Mouse (Mus musculus) embryo, embryonic 11 days (tissue): ENCODE measurements around the gene Mapk8ip2.
"Not testable (repeated sequence)": the region's sequence is repeated elsewhere in the genome, so short reads cannot be mapped to it uniquely, and the experiment has no call there.

Experiments
- DNase-seq: peaks from one replicate; pipeline ENCODE4 v3.0.0-alpha.2; 2015

Gene Mapk8ip2

DNA sequence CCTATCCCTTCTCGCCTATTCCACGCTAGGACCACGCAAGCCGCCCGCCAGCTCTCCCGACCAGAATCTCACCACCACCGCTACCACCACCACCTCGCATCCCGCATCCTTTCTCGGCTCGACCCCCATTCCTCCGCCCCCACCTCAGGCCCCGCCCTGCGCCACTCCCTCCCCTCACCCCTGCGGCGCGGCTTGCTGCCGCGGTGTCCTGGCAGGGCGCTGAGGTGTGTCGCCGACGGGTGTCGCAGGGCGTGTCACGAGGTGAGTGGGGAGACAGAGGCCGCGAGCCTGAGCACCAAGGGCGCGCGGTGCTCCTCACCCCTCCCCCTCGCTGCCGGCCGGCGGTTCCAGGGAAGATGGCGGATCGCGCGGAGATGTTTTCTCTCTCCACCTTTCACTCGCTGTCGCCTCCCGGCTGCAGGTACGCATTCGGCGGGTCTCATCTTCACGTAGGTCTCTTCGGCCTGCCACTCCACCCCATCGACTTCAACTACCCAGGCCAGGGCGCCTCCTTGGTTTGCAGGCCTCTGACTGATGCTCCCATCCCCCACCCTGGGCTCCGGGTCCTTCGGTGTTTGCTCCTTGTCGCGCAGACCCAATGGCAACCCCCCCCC lies at the start of gene Mapk8ip2:
Mapk8ip2 (plus strand) TSS at position 49 of the 614 bp plus-strand sequence.
- peak; percentile 67 for DNase-seq

DNA sequence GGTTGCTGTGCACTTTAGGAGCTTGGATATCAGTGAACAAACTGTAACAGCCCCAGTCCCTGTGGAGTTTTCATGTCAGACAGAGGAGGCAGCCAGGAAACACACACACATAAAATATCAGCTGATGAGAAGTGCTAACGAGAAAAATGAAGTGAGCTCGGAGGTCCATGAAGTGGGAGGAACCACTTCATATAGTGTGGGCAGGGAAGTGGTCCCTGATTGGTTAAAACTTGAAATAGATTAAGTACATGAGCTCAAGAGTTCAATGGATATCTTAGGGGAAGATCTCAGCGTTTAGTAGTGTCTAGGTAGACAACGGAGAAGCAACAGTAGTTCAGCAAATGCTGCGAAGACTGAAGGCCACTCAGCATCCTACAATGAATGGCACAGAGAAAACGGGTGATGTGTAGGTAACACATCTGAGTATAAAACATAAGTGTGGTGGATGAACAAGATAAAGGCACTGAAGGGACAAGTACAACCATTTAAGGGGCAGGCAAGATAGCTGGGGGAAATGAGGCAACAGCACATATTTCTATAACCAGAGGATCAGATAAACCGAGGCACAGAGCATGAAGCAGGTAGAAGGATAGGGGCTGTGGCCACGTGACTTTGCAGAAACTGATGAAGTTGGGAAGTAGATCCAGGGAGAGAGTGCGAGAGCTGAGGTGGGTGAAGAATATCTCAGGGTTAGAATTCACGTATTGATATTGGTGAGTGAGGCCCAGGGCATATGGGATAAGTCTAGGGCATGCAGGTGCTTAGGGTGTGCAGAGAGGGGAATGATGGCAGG lies 48.7 kb upstream of the Mapk8ip2 start:
- DNase-seq: no peak

DNA sequence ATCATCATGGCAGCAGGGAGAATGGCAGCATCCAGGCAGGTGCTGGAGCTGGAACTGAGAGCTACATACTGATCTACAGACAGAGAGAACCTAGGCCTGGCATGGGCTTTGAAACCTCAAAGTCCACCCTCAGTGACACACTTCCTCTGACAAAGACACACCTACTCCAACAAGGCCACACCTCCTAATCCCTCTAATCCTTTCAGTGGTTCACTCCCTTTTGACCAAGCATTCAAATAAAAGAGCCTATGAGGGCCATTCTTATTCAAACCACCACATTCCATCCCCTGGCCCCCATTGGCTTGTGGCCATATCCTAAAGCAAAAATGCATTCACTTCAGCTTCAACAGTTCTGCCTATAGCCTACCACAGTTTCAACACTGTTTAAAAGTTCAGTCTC lies 47.0 kb upstream of the Mapk8ip2 start:
- no peak for DNase-seq

DNA sequence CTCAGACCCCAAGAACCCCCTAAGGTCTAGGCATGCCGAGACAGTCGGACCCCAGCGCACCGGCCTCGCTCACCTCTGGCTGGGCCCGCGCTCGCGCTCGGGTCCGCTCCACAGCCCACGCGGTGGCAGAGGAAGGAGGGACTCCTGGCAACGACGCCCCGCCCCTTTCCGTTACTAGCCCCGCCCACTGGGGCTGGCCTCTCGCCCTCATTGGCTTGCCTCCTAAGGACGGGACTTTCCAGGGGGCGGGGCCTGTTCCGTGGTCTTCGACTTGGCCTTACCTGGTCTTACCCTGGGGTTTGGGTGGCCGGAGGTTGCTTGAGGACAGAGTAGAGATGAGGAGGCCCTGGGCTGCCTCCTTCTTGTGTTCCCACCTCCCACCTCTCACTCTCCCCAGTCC lies 43.6 kb upstream of the Mapk8ip2 start, which contains the start of gene Syce3:
Syce3 (minus strand) TSS at position 386 of the 400 bp plus-strand sequence.
- DNase-seq: no peak

DNA sequence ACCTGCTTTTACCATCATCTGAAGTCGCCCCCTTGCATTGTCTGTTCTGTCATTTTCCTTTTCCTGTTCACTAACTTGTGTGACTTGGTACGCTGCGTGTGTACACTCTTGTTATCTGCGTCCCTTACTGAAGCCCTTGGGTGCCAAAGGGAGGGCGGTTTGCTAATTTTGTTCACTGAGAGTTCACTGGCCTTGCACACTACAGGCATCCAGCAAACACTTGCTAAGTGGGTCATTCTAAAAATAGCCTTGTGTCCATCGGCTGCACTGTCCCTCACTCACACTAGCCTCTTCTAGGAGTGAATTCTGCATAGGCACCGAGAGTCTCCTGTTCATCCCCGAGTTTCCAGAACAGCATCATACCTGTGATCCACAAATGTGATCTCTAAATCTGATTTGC lies 38.4 kb upstream of the Mapk8ip2 start:
- DNase-seq: no peak

DNA sequence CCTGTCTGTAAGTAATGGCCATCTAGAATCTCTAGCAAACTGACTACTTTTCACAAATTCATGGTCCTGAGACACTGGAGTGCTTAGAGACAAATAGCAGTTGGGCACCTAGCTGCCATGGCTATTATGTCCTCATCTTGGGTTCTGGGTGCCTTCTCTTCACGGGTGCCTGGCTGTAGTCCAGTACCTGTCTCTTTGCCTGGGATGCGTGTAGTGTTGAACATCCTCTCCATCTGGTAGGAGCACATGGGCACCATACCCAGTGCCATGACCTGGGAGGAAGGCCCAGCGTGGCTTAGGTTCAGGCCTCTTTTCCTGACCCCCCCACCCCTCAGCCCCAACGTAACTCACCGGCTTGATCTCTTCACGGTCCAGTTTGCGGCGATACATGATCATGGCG lies 31.8 kb upstream of the Mapk8ip2 start:
- DNase-seq: no peak

DNA sequence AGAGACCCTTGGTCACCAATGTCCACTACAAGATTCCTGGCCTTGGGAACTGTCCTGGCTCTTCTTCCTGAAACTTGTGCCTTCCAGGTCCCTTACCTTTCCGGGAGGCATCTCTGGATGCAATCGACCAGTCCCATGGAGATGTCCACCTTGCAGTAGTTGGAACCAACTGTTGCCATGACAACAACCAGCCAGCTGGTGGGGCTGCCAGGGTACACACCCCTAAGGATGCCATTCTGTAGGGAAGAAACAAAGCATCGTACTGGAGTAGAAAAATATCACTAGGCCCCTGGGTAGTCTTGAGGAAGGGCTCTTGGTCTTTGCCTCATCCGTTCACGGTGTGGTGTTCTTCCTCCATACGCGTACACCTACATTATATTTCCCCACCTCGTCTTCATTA lies 29.1 kb upstream of the Mapk8ip2 start:
- DNase-seq: no peak

DNA sequence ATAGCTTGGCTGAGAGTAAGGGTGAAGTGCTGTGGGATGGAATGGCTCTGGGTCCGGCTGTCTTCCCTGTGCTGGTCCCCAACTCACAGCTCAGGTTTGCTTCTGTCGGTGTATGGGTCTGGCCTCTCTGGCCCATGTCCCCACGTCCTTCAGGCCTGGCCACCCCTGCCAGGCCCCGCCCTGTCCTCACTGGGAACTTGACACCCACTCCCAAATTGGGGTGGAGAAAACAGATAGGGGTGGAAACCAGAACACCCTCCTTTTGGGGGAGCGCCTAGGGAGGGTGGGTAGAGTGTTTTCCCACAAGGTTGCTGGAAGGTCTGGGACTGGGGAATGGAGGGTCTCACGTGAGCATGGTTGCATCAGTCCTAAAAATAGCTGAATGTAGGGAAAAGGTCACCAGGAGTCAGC lies 28.0 kb upstream of the Mapk8ip2 start, which contains the start of gene Cpt1b:
Cpt1b (minus strand) TSS at position 153 of the 411 bp plus-strand sequence.
- no peak for DNase-seq

DNA sequence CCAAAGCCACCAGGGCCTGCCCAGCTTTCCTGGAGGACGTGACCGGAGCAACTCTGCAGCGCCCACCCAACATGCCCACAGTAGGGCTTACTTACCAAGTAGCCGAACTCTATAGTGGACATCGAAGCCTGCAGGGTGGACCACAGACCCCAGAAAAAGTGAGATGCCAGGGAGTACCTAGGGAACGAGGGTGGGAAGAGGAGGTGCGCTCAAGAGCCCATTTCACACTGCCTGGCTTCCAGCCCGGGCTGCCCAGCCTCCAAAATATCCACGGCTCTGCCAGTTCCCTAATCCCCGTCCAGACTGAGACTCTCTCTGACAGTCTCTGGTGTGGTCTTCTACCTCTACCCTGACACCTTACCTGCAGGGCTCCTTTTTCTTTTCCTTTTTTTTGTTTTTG lies 27.0 kb upstream of the Mapk8ip2 start:
- no peak for DNase-seq

DNA sequence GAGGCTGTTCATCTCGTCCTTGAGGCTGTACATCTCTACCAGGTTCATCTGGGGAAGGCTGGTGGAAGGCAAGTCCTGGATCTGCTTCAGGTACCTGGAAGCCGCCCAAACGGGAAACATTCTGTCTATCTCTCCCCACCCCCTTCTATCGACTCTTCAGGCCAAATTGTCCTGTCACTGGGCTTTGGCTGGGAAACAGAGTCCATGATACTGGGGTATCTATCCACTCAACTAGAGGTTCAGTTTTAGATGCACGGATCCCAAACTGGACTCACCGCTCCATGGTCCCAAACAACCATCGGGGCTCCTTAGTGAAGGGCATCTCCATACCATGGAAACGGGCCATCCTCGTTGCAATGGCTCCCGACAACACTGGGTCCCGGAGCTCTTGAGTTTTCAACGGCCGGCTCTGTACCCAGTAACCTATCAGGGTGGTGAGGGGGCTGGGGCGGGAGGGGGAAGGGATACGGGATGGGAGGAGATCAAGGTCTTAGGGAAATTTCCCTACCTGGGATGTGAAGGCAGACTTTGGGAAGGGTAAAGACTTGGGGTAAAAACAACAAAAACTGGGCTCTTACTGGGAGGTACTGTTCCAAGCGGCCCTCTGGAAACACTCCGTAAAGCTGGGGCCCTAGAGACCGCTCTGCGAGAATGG lies 25.4 kb upstream of the Mapk8ip2 start:
- DNase-seq: no peak

DNA sequence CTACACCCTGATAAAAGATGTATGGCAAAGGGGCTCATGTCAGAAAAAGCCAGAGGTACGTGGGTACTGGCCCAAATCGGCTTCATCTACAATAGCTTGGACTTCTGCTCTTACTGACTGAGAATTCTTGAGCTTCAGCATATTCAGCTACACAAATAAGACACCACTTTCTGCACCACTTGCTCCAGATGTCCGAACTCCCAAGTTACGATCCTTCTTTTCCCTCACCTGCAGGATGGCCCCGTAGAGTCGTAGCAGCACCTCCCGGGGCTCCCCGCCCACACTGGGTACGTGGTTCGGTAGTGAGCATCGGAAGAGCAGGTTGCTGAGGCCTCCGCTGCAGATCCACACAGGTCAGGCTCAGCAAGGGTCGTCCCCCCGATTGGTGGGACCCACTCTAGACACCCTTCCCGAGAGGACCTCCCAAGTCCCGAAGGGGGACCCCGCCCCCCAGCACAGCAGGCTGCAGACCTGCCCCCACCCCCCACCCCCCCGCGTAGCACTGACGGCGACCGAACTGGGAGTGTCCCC lies 24.8 kb upstream of the Mapk8ip2 start:
- DNase-seq: no peak

DNA sequence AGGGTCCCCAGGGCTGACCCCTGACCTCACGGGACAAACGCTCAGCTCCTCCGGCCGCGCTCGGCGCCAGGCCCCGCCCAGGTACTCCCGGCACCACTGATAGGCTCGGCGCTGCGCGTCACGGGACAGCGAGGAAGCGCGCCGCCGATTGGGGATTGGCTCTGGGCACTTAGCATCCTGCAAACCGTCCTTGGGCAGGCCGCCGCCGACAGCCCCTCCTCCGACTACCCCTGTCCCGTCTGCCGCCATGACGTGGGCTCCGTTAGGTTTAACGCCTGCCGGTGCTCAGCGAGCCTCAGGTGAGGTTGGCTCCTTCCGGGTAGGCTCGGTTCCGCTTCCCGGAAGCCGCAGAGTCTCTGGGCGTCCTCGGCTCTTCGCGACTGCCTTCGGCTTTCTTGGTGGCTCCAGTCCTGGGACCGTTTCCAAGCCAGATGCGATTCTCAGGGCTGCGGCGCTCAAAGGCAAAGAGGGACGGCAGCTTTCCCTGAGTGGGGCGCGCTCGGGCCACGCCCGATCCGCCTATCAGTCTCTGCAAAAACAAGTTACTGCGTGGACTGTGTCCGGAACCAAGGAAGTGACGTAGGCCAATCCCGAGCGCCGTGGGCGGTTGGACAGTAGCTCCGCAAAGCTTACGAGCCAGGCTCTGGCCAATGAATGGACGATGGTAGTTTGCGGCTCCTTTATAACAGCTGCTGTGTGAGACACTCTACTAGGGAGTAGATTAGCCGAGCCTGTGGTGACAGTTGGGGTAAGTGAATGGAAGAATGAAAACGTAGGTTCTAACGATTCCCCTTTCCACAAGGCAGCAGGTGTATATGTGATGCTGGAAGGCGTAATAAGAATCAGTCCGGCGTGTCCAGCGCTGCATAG lies 24.1 kb upstream of the Mapk8ip2 start, which contains the start of the genes C730034F03Rik, Gm44502 and Chkb:
C730034F03Rik (plus strand) TSS at position 238 of the 870 bp plus-strand sequence.
Gm44502 (minus strand) TSS at position 345 of the 870 bp plus-strand sequence.
Chkb (minus strand) TSS at position 557 of the 870 bp plus-strand sequence.
- peak; percentile 96 for DNase-seq

DNA sequence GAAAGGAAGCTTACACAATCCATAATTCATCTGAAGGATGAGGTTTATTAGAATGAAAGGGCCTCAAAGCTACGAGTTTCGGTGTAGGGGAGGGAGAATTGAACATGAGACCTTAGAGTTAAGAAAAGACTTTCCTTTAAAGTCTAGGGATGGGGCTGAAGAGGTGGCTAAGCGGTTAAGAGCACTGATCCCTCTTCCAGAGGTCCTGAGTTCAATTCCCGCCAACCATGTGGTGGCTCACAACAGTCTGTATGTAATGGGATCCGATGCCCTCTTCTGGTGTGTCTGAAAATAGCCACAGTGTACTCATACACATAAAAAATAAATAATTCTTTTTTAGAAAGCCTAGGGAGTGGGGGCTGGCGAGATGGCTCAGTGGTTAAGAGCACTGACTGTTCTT lies 23.4 kb upstream of the Mapk8ip2 start:
- no peak for DNase-seq

DNA sequence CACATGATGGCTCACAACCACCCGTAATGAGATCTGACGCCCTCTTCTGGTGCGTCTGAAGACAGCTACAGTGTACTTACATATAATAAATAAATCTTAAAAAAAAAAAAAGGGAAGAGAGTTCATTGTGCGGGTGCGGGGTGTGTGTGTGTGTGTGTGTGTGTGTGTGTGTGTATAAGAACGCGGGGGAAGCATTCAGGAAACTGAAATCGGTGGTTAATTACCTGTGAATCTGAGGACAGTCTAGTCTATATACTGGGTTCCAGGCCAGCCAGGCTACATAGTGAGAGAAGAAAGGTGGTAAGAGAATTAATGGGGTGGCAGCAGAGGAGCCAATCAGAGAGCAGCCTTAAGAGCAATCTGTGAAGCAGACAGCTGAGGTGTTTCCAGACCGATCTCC lies 22.9 kb upstream of the Mapk8ip2 start:
- not testable (repeated sequence) for DNase-seq

DNA sequence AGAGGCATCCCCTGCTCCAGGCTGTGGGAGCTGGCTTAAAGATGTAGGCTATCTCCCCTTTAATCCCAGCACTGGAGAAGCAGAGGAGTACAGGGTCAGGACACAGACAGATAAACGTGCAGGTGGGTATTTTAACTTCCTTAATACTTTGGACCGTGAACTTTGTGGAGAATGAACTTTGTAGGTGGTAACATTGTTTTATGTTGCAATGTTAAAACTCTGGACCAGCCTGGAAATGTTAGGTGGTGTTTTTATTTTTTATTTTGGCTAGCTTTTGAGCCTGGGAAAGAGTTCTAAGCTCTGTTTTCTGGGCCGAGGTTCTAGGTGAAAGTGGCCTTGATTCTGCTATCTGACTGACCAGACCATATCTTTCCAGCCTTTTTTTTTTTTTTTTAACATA lies 22.4 kb upstream of the Mapk8ip2 start:
- no peak for DNase-seq

DNA sequence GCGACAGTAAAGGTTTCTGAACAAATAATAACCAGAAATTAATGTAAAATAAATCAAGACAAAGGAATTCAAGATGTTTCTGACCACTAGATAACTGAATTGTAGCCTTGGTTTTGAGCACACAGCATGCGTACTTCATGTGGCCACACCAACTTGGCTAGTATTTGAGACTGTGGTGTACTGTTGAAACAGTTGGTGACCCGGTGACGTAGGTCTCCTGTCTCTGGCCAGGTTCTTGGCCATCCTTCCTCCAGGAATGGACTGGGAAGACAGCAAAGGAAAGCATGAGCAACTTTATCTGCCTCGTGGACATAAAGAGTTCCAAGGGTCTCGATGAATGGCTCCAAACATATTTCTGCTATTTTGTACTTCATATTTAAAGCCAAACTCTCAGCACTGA lies 21.9 kb upstream of the Mapk8ip2 start:
- no peak for DNase-seq

DNA sequence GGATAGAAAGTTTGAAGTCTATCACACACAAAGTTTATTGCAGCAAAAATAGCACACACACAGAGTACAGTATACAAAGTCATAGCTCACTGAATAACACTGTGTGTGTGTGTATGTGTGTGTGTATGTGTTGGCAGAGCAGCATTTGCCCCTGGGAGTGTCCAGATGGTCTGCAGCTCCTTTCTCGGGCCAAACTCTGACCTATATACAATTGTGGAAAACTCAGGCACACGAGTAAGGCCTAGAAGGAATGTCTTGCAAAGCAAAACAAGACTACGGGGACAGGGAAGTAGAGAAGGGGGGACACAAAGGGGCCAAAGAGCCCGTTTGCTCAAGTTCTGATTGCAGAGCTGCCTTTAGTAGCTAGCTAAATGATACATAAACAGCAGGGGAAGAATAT lies 20.8 kb upstream of the Mapk8ip2 start:
- no peak for DNase-seq

DNA sequence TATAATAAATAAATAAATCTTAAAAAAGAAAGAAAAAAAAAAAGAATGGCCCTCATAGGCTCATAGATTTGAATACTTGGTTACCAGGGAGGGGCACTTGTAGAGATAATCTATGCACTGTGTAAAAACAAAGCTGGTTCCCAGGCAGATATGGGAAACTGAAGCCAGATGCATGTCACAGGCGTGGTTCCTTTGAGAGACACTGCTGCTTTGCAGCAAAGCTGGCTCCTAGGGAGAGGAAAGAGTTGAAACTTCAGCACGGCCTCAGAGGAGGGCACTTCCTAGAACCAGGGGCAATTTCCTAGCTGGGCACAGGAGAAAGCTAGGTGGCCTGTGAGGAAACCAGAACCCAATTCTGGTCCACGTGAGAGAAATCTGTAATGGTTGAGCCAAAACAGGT lies 19.6 kb upstream of the Mapk8ip2 start:
- DNase-seq: no peak

DNA sequence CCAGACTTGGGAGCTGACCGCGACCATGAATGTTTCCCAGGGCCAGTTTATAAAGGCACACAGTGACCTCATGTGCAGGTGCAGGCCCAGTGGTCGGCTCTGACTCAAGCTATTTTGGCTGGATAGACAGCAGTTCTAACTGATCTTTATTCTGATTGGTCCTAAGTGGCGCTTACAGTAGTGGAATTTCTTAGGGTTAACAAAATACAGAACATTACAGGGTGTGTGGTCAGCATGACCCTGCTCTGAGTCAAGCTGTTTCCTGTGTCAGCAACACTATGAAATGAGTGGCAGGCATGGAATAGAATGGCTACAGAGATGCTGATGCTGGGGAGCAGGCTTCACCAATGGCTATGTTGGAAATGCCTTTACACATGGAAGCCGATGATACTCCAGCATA lies 17.8 kb upstream of the Mapk8ip2 start:
- no peak for DNase-seq

DNA sequence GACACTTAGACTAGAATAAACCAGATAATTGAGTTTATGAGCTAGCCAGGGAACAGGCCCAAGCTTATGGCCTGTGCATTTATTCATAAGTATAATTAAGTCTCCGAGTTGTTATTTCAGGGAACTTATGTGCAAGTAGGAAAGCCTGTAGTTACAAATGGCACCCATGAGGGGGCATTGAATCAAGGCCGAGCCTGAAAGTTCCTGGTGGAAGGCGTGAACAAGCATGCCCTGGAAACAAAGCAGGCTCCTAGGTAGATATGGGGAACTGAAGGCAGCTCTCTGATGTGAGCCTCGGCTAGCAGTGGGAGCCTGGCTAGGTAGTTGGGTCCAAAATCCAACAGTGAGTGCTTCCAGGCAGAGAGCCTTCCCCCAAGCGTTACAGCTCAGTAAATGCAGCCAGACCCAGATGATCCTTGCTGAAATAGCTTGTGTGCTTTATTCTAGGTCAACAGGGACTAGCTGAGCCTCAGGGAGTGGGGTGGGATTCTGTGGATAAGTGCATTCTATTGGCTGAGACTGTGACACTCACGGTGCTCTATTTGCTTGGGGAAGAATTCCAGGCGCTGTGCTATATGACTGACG lies 11.1 kb upstream of the Mapk8ip2 start:
- DNase-seq: peak; percentile 39

DNA sequence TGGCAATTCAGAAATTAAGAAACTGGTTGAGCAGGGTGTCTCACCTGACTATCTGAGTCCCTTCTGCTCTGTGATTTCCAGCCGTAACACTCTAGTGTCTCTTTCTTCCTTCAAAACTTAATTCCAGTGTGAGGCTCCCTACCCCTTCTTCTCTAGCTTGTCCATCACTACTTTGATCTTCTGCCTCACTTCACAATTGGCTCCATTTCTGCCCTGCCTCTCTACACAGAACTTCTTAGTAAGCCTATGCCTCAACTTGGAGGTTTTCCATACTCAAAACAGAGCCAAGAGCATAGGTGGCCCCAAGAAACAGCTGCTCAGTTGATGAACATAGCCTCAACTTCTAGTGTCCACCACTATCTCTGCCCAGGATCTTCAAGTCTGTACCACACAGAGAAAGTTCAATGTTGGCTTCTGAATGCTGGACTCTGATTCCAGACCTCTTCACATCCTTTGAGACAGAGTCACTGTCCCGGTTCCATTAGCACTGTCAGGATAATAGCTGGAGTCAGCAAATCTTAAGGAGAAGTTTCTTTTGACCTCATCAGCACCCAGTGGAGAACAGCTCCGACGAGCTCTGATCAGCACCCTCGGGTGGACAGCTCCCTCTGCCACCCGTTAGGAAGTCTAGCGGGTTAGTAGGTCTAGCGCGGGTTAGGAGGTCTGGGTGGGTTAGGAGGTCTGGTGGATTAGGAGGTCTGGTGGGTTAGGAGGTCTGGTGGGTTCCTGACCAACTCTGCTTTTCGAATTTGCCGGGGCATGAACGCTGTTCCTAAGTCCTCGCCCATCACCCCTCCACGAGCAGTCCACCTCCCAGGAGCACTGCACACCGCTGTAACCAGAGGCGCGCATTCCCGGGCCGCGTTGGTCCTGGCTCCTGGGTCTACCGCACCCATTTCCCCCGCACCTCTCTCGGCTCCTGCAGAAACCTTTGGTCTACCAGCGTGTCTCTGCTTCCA lies 528 bp upstream of the Mapk8ip2 start:
- DNase-seq: peak; percentile 80
